Mouse (Mus musculus) urinary bladder, adult 2 months (tissue): ENCODE results near the gene Ilf2. TPM values are rescaled to one million over a fixed set of nuclear protein-coding genes. Genes with fewer than 3 reads are reported as not detected.

Experiments
- polyA plus RNA-seq: library from polyadenylated mRNA; depleted of rRNA; stranded (reverse); fragments of >200 nt; gene quantifications from 2 replicates; pipeline ENCODE4 v1.2.3, GENCODE M21; 2012; rRNA removed

The Ilf2 gene
- polyA plus RNA-seq, 1 experiment: 48.2 TPM

Other genes with a start within 250 kb of the Ilf2 start
- gene Jtb, start 244.5 kb upstream of the Ilf2 start, polyA plus RNA-seq: 64.2 and 81.2 TPM in 2 replicates
- 1.7 and 2.0 TPM in 2 replicates for gene Creb3l4, start 232.6 kb upstream of the Ilf2 start, polyA plus RNA-seq
- gene Slc39a1, start 228.0 kb upstream of the Ilf2 start, polyA plus RNA-seq: 55.0 and 79.5 TPM in 2 replicates
- 23.7 and 35.6 TPM in 2 replicates for gene Crtc2, start 222.0 kb upstream of the Ilf2 start, polyA plus RNA-seq
- 15.0 and 15.4 TPM in 2 replicates for gene Dennd4b, start 210.9 kb upstream of the Ilf2 start, polyA plus RNA-seq
- gene Gatad2b, start 182.9 kb upstream of the Ilf2 start, polyA plus RNA-seq: 14.7 and 23.9 TPM in 2 replicates
- 9.2 and 11.0 TPM in 2 replicates for gene Slc27a3, start 86.2 kb upstream of the Ilf2 start, polyA plus RNA-seq
- gene Ints3, start 42.5 kb upstream of the Ilf2 start, polyA plus RNA-seq: 24.8 and 26.4 TPM in 2 replicates
- 25.3 and 26.4 TPM in 2 replicates for gene Npr1, start 10.3 kb upstream of the Ilf2 start, polyA plus RNA-seq
- 88.2 and 107 TPM in 2 replicates for gene Snapin, start 14.9 kb downstream of the Ilf2 start, polyA plus RNA-seq
- 98.1 and 103 TPM in 2 replicates for gene Chtop, start 33.4 kb downstream of the Ilf2 start, polyA plus RNA-seq
- gene S100a1, start 38.3 kb downstream of the Ilf2 start, polyA plus RNA-seq: 592 and 865 TPM in 2 replicates
- gene S100a13, start 38.3 kb downstream of the Ilf2 start, polyA plus RNA-seq: 86.1 and 86.3 TPM in 2 replicates
- gene S100a14, start 50.7 kb downstream of the Ilf2 start, polyA plus RNA-seq: 70.1 and 94.3 TPM in 2 replicates
- 151 and 159 TPM in 2 replicates for gene S100a16, start 61.1 kb downstream of the Ilf2 start, polyA plus RNA-seq
- gene S100a3, start 84.5 kb downstream of the Ilf2 start, polyA plus RNA-seq: 3.3 and 4.7 TPM in 2 replicates
- gene S100a2, start 114.1 kb downstream of the Ilf2 start, polyA plus RNA-seq: not detected in 2 replicates
- 0.41 and 0.81 TPM in 2 replicates for gene Gm42674, start 125.8 kb downstream of the Ilf2 start, polyA plus RNA-seq
- 263 and 329 TPM in 2 replicates for gene S100a4, start 127.6 kb downstream of the Ilf2 start, polyA plus RNA-seq
- 9.8 and 10.2 TPM in 2 replicates for gene S100a5, start 132.4 kb downstream of the Ilf2 start, polyA plus RNA-seq
- gene S100a6, start 136.8 kb downstream of the Ilf2 start, polyA plus RNA-seq: 3,944 and 6,594 TPM in 2 replicates
- gene S100a7a, start 177.9 kb downstream of the Ilf2 start, polyA plus RNA-seq: 4.6 and 6.6 TPM in 2 replicates
- 0.45 and 1.0 TPM in 2 replicates for gene S100a8, start 192.9 kb downstream of the Ilf2 start, polyA plus RNA-seq
- 0.15 and 0.71 TPM in 2 replicates for gene S100a9, start 219.6 kb downstream of the Ilf2 start, polyA plus RNA-seq